Mouse (Mus musculus) G1E (cell line): ENCODE measurements around the gene Irf3. TPM values are rescaled to one million over a fixed set of nuclear protein-coding genes. Genes with fewer than 3 reads are reported as not detected.
"Not testable (repeated sequence)": the region's sequence is repeated elsewhere in the genome, so short reads cannot be mapped to it uniquely, and the experiment has no call there.

ENCODE experiments used
- ATAC-seq: 2 replicates; pipeline ENCODE4 v1.8.0; 2016; ENCODE audit warnings: mild to moderate bottlenecking; ENCODE audit not compliant: insufficient number of reproducible peaks, poor library complexity, low FRiP score, severe bottlenecking; ENCODE audit errors: extremely low read depth
- DNase-seq: peaks from one replicate; pipeline ENCODE4 v3.0.0; 2012; ENCODE audit warnings: low spot score
- H3K27me3 ChIP-seq: 2 replicates; pipeline ENCODE4 v1.6.1; 2012; ENCODE audit warnings: mild to moderate bottlenecking, low read length, inconsistent platforms; ENCODE audit not compliant: insufficient read depth
- H3K36me3 ChIP-seq: replicated peaks from 2 replicates; pipeline ENCODE3; 2012; ENCODE audit warnings: mild to moderate bottlenecking, inconsistent platforms
- H3K4me1 ChIP-seq: 2 replicates; pipeline ENCODE4 v1.6.1; 2012; ENCODE audit warnings: low read depth, low read length, inconsistent platforms, mixed read lengths; ENCODE audit not compliant: insufficient read depth
- H3K4me3 ChIP-seq: 2 replicates; pipeline ENCODE4 v1.5.1; 2012; ENCODE audit warnings: low read depth, mild to moderate bottlenecking, inconsistent platforms, low read length, moderate library complexity, mixed read lengths
- H3K9me3 ChIP-seq: replicated peaks from 2 replicates; pipeline ENCODE4 v1.6.1; 2012; ENCODE audit warnings: inconsistent platforms
- CTCF ChIP-seq: IDR thresholded peaks from 2 replicates; pipeline ENCODE4 v1.5.1; 2012; ENCODE audit warnings: low read depth, low read length, inconsistent platforms, mixed read lengths
- GATA1 ChIP-seq: IDR thresholded peaks from 2 replicates; pipeline ENCODE4 v1.6.1; 2012; ENCODE audit warnings: borderline replicate concordance, low read length, inconsistent platforms, mixed read lengths
- GATA2 ChIP-seq: IDR thresholded peaks from 2 replicates; pipeline ENCODE4 v1.6.1; 2012; ENCODE audit warnings: low read depth, low read length, inconsistent platforms, borderline replicate concordance
- POLR2AphosphoS5 ChIP-seq: IDR thresholded peaks from 2 replicates; pipeline ENCODE4 v1.6.1; 2012; ENCODE audit warnings: low read depth, low read length, inconsistent platforms; ENCODE audit not compliant: insufficient replicate concordance
- TAL1 ChIP-seq: conservative IDR thresholded peaks from 2 replicates; pipeline ENCODE4 v1.6.1; 2012; ENCODE audit warnings: low read depth, low read length, inconsistent platforms, mixed read lengths
- polyA plus RNA-seq: library from polyadenylated mRNA; stranded (reverse); fragments of >175 nt; gene quantifications from 2 replicates; pipeline ENCODE4 v1.2.3, GENCODE M21; 2012
- total RNA-seq, 2 experiments: library from RNA; stranded (forward) in 1 of 2; stranded (reverse) in 1 of 2; fragments of 200-1000 nt in 1 of 2; fragments of >200 nt in 1 of 2; fragmentation: Nextera tagmentation in 1 of 2; gene quantifications; 2 replicates each; pipeline ENCODE4 v1.2.3; 2014 to 2017

The Irf3 gene
- total and polyA plus RNA-seq, 3 experiments: 65.6 to 135 (median 107) TPM

GRCm38 (mm10) chr7:45019031-45019571 is 21.7 kb downstream of the Irf3 start:
- no peak for DNase-seq
- Histone ChIP-seq H3K9me3 (no peaks in the 10 kb centered on the region), H3K4me1 (peaks cover 40% of the 10 kb centered on the region), H3K36me3 (peaks cover 8% of the 10 kb centered on the region), H3K4me3 (no peak overlapping the region), H3K27me3 (peaks cover 24% of the 10 kb centered on the region)
- ATAC-seq: no peak
- TF ChIP-seq GATA2 (no peak), GATA1 (no peak), TAL1 (no peak), CTCF (no peak), POLR2AphosphoS5 (no peak)

GRCm38 (mm10) chr7:45020225-45020624 is 22.8 kb downstream of the Irf3 start:
- ATAC-seq: no peak
- no peak overlapping the region for H3K4me3 ChIP-seq
- H3K4me1 ChIP-seq: peaks cover 35% of the 10 kb centered on the region
- H3K27me3 ChIP-seq: peaks cover 24% of the 10 kb centered on the region
- DNase-seq: no peak
- no peaks in the 10 kb centered on the region for H3K9me3 ChIP-seq
- no peak for TF ChIP-seq GATA1
- no peak for TF ChIP-seq POLR2AphosphoS5
- TF ChIP-seq CTCF: no peak
- no peak for TF ChIP-seq TAL1
- peaks cover 8% of the 10 kb centered on the region for H3K36me3 ChIP-seq

- not testable (repeated sequence) for H3K4me3 ChIP-seq, DNase-seq, ATAC-seq, H3K9me3 ChIP-seq
- Histone ChIP-seq H3K4me1 (peaks cover 27% of the 10 kb centered on the region), H3K36me3 (peaks cover 39% of the 10 kb centered on the region), H3K27me3 (peaks cover 24% of the 10 kb centered on the region)
These were observed 26.3 kb downstream of the Irf3 start for GRCm38 (mm10) chr7:45023711-45024110.

GRCm38 (mm10) chr7:45024281-45025248 is 27.1 kb downstream of the Irf3 start:
- Histone ChIP-seq H3K4me3 (no peak overlapping the region), H3K27me3 (peaks cover 16% of the 10 kb centered on the region), H3K4me1 (peaks cover 19% of the 10 kb centered on the region; the same call in 1 of the 2 replicates), H3K36me3 (peaks cover 48% of the 10 kb centered on the region), H3K9me3 (no peaks in the 10 kb centered on the region)
- TF ChIP-seq CTCF (no peak), POLR2AphosphoS5 (peak; percentile 74; the same call in 1 of the 2 replicates)
- DNase-seq (no peak), ATAC-seq (no peak)

- no peak for ATAC-seq
- no peak overlapping the region for H3K4me3 ChIP-seq
- TF ChIP-seq TAL1 (no peak), POLR2AphosphoS5 (no peak), CTCF (no peak), GATA1 (no peak), GATA2 (no peak)
- H3K9me3 ChIP-seq: no peaks in the 10 kb centered on the region
- DNase-seq: no peak
- peaks cover 5% of the 10 kb centered on the region; the same call in 1 of the 2 replicates for H3K27me3 ChIP-seq
- H3K36me3 ChIP-seq: peaks cover 59% of the 10 kb centered on the region
- peaks cover 15% of the 10 kb centered on the region; the same call in 1 of the 2 replicates for H3K4me1 ChIP-seq
These were observed 28.3 kb downstream of the Irf3 start for GRCm38 (mm10) chr7:45025601-45026220.

- Histone ChIP-seq H3K27me3 (peaks cover under 1% of the 10 kb centered on the region; the same call in 1 of the 2 replicates), H3K36me3 (peaks cover 63% of the 10 kb centered on the region), H3K9me3 (no peaks in the 10 kb centered on the region), H3K4me3 (no peak overlapping the region), H3K4me1 (peaks cover 12% of the 10 kb centered on the region; the same call in 1 of the 2 replicates)
- ATAC-seq: no peak
- no peak for DNase-seq
- no peak for TF ChIP-seq TAL1
- no peak for TF ChIP-seq GATA2
- no peak for TF ChIP-seq CTCF
- TF ChIP-seq GATA1: no peak
- no peak for TF ChIP-seq POLR2AphosphoS5
These were observed 28.8 kb downstream of the Irf3 start for GRCm38 (mm10) chr7:45026256-45026655.
